Mouse (Mus musculus) right cerebral cortex, adult 18-20 months (tissue): ENCODE measurements around the gene Nbeal2.

Experiments
- DNase-seq: peaks from one replicate; pipeline ENCODE4 v3.0.0; 2022; ENCODE audit warnings: mixed read lengths

The Nbeal2 gene

DNA sequence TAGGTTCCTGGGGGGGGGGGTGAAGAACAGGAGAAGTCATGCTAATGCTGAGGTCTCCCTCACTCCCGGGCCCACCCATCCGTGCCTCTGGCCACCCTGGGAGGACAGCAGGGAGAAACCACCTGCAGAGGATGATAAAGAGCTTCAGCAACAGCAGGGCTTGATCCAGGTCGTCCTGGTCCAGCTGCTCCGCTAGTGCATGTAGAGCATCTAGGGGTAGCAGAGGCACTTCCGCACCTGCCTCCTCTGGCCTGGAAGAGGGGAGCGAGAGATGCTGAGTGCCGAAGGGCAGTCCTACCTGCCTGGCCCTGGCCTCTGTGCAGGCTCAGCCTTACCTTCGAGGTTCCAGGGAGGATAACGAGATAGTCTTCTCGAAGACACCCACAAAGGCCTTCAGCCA, 9.7 kb downstream of the Nbeal2 start:
- no peak for DNase-seq

DNA sequence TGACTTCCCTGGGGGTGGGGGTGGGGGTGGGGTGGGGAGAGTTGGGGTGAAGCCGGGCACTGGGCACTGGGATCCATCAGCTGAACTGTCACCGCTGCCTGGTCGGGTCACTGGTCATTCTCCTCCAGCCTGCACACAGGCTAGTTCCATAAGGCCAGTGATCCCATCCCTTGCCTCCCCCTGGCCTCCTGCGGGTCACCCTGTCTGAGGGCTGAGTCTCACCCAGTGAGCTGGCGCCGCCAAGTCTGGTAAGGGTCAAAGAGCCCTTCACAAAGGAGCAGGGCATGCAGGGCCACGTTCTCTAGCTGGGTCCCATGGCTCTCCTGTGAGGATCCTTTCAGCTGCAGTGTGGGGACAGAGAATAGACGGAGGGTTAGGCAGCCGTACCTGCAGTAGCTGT, 10.2 kb downstream of the Nbeal2 start:
- DNase-seq = no peak

DNA sequence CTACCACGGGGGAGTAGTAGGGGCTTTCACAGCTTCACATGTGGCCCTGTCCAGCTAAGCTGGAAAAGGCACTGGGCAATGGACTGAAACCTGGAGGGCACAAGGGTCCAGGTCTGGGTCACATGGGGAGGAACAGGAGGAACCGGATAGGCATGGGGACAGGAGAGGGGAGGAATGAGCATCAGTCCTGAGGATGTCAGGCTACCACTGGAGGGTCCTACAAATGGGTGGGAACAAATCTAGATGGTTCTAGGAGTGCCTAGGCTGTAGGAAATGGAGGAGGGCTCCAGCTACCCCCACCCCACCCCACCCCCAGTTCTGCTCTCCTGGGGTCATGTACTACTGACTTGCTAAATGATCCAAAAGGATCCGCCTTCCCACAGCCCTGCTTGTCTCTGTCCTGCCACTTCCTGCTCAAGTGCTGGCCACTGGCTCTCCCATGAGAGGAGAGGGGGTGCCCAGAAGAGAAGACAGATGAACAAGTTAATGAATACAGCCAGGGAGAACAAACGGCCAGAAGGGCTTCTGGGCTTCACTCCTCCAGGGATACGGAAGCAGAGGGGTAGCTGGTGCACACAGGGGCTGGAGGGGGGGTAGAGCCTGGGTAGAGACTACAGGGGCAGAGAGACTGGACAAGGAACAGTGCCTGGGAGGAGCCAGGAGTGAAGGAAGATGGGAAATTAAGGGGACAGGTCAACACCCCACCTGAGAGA, 11.0 kb downstream of the Nbeal2 start:
- no peak for DNase-seq

DNA sequence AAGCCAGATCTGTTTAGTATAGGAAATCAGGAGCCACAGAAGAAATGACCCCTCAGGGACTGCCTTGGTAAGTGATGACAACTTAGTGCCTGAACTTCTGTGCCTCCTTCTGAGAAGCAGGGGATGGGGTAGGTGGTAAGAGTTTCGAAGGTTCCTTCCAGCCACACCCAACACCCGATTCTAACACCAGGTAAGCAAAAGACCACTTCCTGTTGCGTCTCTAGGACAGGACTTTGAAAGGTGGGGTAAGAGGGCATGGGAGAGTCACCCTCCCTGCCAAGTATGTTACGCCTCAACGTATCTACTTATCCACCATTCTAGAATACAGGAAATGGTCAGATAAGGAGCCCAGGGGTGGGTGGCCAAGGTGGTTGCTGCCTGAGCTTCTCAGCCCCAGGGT, 13.0 kb downstream of the Nbeal2 start:
- no peak for DNase-seq

DNA sequence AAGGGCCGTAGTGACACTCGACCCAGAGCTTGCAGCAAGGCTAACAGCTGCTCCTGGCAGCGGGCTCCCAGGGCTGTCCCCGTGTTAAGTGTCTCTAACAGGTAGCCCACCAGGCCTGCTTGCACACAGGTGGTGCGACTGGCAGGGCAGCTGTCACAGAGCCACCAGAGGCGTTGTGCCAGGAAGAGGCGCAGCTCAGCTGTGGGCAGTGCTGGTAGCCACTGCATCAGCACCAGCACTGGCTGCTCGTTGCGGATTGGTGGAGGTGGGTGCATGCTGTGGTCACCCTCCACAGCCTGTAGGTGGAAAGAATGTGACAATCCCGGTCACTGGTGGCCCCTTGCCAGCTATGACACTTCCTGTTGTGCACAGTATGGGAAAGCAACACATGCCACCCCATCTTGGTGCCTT, 15.3 kb downstream of the Nbeal2 start:
- DNase-seq = no peak

DNA sequence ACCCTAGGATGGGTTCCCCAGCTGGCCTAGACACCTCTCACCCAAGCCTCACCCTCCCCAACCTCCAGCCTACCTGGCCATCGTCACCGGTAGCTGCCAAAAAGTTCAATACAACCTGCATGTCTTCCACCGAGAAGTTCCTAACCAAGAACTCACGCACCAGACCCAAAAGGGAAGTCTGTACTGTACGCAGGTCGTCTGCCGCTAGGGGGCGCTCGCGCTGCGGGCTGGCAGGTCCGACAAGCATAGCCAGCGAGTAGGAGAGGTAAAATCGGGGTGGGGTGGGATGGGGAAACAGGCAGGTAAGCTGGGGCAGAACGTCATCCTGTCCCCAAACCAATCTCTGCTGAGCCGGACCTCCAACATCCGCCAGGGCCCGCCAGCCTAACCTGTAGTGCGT, 18.7 kb downstream of the Nbeal2 start:
- DNase-seq = peak; percentile 80

DNA sequence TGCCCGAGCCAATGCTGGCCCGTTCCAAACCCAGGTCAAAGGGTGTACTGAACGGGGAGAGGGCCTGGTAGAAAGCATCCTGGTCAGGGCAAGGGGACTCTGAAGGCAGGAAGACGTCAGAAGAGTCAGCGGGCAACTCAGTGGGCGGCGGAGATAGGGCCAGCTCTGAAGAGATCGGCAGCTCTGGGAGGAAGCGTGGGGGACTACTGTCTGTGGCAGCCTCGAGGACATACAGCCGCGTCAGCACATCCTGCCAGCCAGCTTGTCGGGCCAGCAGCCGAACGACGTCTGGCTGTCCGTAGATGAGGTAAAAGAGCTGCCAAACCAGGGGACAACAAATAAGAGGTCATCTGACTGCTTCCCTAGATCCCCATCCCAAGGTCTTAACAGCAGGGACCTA, 20.1 kb downstream of the Nbeal2 start:
- no peak for DNase-seq

DNA sequence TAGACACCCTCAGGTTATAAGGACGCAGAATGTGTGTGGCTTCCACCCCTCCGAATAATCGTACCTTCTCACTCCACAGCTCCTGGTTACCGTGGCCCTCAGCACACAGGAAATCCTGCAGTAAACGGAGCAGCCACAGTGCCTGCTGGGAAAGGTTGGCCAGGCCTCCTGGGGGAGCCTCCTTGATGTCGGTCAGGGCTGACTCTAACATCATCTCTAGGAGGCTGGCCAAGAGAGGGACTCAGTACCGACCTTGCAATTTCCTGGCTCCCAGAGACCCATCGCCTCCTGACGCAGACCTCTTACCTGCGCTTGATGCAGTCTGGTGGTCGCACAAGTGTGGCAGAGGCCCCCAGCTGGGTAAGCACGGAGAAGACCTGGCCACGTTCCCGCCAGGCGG, 21.3 kb downstream of the Nbeal2 start:
- no peak for DNase-seq

DNA sequence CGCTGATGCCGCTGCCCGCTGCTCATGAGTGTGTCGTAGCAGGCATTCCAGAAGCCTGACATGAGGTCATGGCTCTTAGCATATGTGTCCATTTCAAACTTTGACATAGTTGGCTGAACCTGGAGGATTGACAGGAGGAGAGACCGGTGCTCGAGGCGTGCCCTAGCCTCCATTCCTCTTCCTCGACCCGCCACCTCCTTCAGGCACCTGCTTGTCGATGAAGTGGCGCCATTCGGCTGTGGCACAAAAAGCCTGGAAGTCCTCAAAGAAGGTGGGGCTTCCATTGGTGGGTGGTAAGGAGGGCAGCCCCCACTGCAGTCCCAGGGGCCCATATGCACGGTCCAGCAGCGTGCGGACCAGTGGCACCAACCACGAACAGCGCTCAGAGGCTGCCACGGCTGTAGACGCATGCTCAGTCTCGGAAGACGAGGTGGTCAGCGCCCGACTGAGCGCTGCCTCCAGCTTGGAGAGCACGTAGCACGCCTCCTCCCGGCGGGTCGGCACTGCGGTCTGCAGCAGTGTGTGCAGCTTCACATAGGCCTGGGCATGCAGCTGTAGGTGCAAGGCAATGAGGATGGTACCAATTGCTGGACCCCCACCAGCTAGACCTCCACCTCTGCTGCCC, 22.2 kb downstream of the Nbeal2 start:
- DNase-seq = no peak

DNA sequence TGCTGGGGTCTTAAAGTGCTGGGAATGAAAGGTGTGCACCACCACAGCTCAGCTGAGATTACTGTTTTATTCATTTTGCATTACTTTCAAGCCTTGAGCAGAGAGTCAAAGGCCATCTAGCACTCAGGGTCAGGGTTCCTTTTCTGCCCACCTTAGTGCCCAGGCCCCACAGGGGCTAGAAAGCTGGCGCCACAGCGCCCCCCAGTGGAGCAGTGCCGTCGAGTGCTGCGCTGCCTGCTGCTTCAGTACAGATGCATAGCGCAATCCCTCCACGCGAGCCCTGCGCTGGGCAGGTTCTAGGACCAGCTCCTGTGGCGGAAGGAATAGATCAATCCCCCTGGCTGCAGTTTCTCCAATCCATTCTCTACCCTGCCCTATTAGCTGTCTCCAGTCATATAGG, 22.8 kb downstream of the Nbeal2 start:
- no peak for DNase-seq

DNA sequence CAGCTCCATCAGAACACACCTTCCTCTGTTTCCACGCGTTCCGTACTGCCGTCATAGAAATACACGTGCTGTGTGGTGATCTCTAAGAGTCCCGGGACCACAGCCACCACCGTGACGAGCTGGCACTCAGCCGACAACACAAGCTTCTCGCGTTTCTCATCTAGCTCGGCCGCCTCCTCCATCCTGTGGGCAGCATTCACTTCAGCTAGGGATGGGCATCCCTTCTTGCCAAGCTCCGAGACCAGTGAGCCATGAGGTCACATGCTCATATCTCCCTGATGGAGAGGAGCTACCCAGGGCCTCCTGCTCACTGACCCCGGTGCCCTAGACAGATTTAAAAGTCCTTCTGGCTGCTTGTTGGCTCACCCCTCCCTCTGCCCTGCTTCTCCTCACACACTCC, 23.8 kb downstream of the Nbeal2 start:
- DNase-seq = no peak

DNA sequence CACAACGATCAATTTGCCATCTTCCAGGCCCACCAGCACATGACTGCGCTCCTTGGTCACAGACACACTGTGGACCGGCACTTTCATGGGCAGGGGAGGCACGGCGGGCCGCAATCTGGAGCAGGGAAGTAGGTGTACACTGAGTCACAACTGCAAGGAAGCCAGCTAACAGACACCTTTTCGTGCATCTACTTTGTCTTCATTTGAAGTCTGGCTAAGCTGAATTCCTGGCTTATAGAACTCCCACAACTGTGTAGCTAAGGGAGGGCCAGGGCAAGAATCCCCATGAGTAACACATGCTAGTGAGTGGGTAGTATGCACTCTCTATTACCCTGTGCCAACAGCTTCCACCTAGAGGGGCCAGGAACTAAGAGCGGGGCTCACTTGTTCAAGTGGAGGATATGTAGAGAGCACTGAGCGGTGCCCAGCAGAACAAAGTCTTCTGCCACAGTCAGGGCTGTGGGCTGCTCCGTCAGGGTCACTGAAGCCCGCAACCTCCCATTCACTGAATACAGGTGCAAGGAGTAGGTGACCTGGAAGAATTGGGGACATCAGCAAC, 28.5 kb downstream of the Nbeal2 start:
- peak; percentile 35 for DNase-seq

DNA sequence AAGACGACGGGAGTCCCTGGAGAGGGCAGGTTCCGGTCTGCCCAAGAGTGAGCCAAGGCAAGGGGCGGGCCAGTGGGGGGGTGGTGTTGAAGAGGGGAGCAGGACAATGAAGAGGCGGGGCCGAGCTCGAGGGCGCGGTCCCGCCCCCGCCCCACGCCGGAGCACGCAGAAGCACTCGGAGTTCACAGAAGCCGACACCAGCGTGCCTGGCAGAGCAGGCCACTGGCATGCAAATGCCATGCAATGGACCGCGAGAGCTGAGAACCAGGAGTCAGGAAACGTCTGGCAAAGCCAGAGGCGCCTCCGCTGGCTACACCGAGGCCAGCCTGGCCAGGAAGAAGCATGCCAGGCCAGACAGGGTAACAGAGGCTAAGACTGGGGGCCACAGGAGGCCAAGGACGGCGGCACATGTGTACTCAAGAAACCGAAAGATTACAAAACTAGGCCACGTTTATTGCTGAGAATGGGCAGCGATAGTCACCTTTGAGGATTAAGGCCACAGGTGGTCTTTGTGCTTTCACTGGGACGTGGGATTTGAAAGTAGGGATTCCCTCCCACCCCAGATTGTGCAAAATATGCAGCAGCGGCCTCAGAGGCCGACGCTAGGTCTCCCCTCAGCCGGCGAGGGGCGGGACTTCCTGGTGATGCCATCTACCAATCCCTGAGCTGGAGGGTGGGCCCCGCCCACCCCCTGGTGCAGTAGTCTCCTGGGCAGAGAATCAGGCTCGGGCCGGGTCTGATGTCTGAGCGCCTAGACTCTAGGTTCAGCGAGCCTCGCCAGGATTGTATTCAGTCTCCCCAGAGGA, 29.4 kb downstream of the Nbeal2 start, which contains the start of gene Nradd:
Gene Nradd (minus strand): TSS at position 92 of the 806 bp plus-strand sequence.
- DNase-seq = peak; percentile 92

DNA sequence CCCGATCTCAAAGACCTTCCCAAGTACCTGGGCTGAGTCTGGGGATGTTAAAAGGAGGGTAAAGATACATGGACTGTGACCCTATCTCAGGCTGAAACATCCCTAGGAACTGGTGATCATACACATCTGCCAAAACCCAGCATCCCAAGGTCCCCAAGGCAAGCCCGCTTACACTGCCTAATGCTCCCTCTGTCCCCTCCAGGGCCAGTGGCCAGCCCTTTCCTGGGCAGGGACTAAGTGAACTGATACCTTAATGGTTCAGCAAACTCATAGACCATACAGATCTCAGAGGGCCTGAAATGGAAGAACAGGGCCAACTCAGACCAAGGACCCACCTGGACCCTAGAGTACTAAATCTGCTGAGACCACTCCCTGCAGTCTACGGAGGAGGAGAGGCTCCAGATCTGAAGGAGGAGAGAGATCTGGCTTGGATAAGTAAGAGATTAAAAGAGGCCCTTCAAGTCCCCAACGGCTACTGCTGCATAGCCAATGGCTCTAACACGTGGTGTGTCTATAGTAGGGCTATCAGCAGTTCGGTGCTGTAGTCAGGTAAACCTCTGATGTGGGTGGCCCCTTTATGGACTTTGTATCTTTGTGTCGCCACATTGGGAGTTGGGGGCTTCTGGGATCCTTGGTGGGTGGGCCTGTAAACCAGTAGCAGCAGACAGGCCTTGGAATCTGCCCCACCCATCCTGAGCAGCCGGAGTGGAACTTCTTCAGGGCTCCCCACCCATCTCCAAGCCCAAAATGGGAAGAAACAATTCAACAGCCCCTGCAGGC, 30.4 kb downstream of the Nbeal2 start:
- no peak for DNase-seq

DNA sequence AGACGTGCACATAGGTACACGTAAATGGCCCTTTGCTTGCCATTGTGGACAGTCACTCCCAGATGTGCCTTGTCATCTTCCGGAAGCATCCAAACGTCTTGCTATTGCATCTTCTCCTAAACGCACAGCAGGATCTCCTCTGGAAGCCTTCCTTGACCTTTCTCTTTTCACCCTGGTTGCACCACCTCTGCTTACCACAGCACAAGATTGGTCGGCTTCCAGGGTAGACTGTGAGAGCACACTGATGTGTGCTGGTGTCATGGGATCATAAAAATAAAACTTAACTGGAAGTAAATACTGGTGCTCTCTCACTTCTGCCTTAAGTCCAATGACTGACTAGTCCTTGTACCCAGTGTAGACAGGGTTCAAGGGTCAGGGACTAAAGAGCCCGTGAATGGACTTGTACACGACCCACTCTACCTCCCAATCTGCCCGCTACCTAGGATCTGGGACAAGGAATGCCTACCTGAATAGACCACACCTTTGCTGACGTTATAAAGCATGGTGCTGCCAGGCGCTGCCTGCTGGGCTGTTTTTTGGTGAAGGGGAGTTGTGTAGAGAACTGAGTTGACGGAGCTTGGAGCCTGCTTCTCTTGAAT, 31.2 kb downstream of the Nbeal2 start:
- DNase-seq = no peak

DNA sequence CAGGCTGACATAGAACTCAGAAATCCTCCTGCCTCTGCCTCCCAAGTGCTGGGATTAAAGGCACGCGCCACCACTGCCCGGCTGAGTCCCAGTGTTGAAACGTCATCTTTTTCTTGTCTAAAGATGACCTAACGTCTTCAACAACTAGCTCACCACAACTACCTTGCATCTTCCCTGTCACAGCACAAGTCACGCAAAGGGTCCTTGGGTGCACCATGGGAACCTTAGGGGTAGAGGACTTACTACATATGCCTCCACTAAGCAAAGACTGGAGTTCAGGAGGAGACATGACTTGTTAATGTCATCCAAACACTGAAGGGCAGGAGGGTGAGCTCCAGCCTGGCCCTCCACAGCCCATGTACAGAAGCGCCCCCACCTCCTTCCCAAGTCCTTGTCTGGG, 33.3 kb downstream of the Nbeal2 start:
- DNase-seq = no peak

DNA sequence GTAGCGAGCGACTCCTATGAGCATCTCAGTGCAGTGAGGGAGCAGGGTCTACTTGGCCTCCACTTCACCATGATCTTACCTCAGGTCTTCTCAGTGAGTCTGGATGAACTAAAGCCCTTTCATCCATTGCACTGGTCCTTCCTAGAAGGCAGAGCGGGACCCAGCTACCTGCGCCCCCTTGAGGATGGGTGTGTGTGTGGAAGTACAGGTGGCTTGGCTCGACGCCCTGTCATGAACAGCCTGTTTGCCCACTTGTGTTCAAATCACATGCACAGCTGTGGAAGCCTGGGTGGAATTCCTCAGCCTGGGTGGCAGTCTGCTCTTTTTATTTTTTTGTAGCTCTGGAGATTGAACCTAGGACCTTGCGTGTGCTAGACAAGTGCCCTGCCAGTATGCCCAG, 33.8 kb downstream of the Nbeal2 start:
- DNase-seq = no peak

DNA sequence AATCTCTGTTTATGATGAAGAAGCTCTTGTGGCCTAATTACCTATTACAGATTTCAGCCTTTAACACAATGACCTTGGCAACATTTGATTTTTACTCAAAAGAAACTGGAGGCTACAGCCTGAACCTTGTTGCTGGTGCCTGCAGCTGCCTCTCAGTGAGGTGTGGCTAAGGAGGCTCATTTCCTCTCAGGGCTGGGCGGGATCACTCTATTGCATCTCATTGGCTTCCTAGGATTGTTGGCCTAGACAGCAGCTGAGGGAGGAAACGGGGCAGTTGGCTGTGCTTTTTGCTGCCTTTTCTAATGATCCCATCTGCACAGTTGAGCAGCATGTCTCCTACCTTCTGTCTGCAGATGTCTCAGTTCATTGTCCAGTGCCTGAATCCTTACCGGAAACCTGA, 36.9 kb downstream of the Nbeal2 start:
- no peak for DNase-seq

DNA sequence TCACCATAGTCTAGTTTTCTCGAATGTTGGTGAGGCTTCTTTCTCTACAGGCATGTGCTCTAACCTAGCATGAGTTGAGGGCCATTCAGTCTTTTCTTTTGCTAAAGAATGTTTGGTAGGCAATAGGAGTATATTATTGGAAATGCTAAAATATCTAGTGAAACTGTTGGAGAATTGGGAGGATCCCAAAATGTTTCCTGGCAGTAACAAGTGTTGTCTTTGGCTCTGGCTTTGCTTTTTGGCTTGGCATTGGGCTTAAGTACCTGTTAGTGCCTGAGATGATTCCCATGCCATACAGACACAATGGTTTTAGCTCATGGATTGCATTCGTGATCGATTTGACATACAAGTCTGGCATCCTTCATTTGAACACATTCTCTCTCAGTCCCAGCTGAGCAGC, 42.5 kb downstream of the Nbeal2 start:
- no peak for DNase-seq

DNA sequence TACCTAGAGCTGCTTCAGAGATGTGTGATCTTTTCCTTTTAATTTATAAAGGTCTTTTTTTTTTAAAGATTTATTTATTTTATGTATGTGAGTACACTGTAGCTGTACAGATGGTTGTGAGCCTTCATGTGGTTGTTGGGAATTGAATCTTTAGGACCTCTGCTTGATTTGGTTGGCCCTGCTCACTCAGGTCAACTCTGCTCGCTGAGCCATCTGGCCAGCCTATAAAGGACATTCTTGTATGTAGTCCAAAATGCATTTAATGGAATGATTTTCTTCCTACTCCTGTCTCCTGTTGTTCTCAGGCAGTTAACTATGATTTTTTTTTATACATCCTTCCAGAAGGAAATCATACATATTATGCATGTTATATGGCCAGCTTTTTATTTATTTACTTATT, 70.4 kb downstream of the Nbeal2 start:
- DNase-seq = no peak

DNA sequence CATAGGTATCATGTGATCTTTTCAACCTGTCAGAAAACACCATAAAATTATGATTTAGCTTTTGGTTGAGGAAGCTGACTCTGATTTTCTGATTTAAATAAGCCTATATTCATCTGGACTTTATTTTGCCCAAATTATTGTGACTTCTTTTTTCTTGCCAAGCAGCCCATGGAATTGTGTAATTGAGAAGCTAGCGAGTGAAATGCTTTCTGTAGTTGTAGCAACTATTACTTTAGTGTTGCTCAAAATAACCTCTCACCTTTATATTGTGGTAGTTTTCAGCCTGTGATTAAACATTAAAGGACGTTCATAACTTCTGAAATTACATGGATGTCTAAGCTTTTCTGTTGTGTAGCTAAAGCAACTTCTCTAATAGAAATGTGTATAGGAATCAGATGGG, 71.8 kb downstream of the Nbeal2 start:
- DNase-seq = no peak
